Mouse (Mus musculus): ENCODE measurements around the gene Olfr273. TPM values are rescaled to one million over a fixed set of nuclear protein-coding genes. Genes with fewer than 3 reads are reported as not detected.

Gene Olfr273
- polyA plus RNA-seq (2014; fragmentation: Illumina TruSeq; extraction: RNeasy Lipid Tissue Mini Kit (QIAGEN cat#74804); ENCODE audit: low read depth, low replicate concordance): not detected

GRCm38 (mm10) chr4:52859136-52859535 is at the start of gene Olfr273:
Gene Olfr273 (minus strand): TSS chr4:52859236.

GRCm38 (mm10) chr4:52814304-52814703 is 44.7 kb downstream of the Olfr273 start, which contains the start of gene Olfr275:
Gene Olfr275 (plus strand): TSS chr4:52814604.

Other genes starting within 250 kb of the Olfr273 start
- gene Olfr275, start 44.6 kb downstream of the Olfr273 start, polyA plus RNA-seq (2014; fragmentation: Illumina TruSeq; extraction: RNeasy Lipid Tissue Mini Kit (QIAGEN cat#74804); ENCODE audit: low read depth, low replicate concordance): not detected
- gene Olfr272, start 59.9 kb upstream of the Olfr273 start, polyA plus RNA-seq (2014; fragmentation: Illumina TruSeq; extraction: RNeasy Lipid Tissue Mini Kit (QIAGEN cat#74804); ENCODE audit: low read depth, low replicate concordance): not detected
- not detected for gene Olfr270, start 105.3 kb upstream of the Olfr273 start, polyA plus RNA-seq (2014; fragmentation: Illumina TruSeq; extraction: RNeasy Lipid Tissue Mini Kit (QIAGEN cat#74804); ENCODE audit: low read depth, low replicate concordance)
- gene Nipsnap3a, start 130.0 kb upstream of the Olfr273 start, polyA plus RNA-seq (2014; fragmentation: Illumina TruSeq; extraction: RNeasy Lipid Tissue Mini Kit (QIAGEN cat#74804); ENCODE audit: low read depth, low replicate concordance): not detected
- 6.2 TPM for gene Nipsnap3b, start 152.6 kb upstream of the Olfr273 start, polyA plus RNA-seq (2014; fragmentation: Illumina TruSeq; extraction: RNeasy Lipid Tissue Mini Kit (QIAGEN cat#74804); ENCODE audit: low read depth, low replicate concordance)

Data from heart, adult 10 weeks (tissue).